Mouse (Mus musculus) CH12.LX (cell line): ENCODE measurements around the gene Ank3. TPM values are rescaled to one million over a fixed set of nuclear protein-coding genes. Genes with fewer than 3 reads are reported as not detected.

Experiments
- DNase-seq: peaks from one replicate; pipeline ENCODE4 v3.0.0-alpha.2; 2013; ENCODE audit errors: extremely low read depth
- H3K27ac ChIP-seq: 2 replicates; pipeline ENCODE4 v1.5.1; 2012; ENCODE audit warnings: low read depth, mild to moderate bottlenecking, control low read depth, moderate library complexity; ENCODE audit not compliant: insufficient read depth
- H3K27me3 ChIP-seq: replicated peaks from 2 replicates; pipeline ENCODE3; 2012; ENCODE audit warnings: inconsistent platforms
- H3K36me3 ChIP-seq, 2 experiments: replicated peaks in 1 of 2; 2 replicates each; pipeline versions ENCODE3 to v1.6.1; 2012; ENCODE audit warnings: inconsistent platforms in 1 of 2, low read length in 1 of 2, mild to moderate bottlenecking in 1 of 2, mixed read lengths in 1 of 2, moderate library complexity in 1 of 2; ENCODE audit not compliant: control insufficient read depth in 1 of 2, insufficient read depth in 1 of 2
- H3K4me1 ChIP-seq, 2 experiments: 2 replicates each; pipeline ENCODE4 v1.6.1; 2012; ENCODE audit warnings: inconsistent platforms in 1 of 2, moderate library complexity in 1 of 2; ENCODE audit not compliant: insufficient read depth in 2 of 2, control insufficient read depth in 1 of 2
- H3K4me2 ChIP-seq: 2 replicates; pipeline ENCODE4 v1.6.1; 2012; ENCODE audit warnings: low read depth, mild to moderate bottlenecking, control low read depth; ENCODE audit not compliant: poor library complexity, insufficient read depth, severe bottlenecking
- H3K4me3 ChIP-seq, 3 experiments: fragments of 150-350 bp in 1 of 3; sonication (generic) in 1 of 3; replicated peaks in 1 of 3; 2 replicates each; pipeline versions ENCODE3 to v1.5.1; 2011 to 2012; ENCODE audit warnings: low read depth in 2 of 3, low read length in 2 of 3, mild to moderate bottlenecking in 2 of 3, moderate library complexity in 2 of 3, control low read depth in 1 of 3, improper control_type of control experiment in 1 of 3, inconsistent platforms in 1 of 3, mixed read lengths in 1 of 3; ENCODE audit not compliant: poor library complexity in 1 of 3
- H3K79me2 ChIP-seq: replicated peaks from 2 replicates; pipeline ENCODE4 v1.6.1; 2012; ENCODE audit warnings: mild to moderate bottlenecking, moderate library complexity; ENCODE audit not compliant: control insufficient read depth, poor library complexity, insufficient read depth, severe bottlenecking; ENCODE audit errors: extremely low read depth
- H3K9ac ChIP-seq: 2 replicates; pipeline ENCODE4 v1.6.1; 2012; ENCODE audit warnings: low read depth, mild to moderate bottlenecking, control low read depth, moderate library complexity; ENCODE audit not compliant: insufficient read depth
- H3K9me3 ChIP-seq: replicated peaks from 2 replicates; pipeline ENCODE3; 2012; ENCODE audit warnings: low read length, inconsistent platforms, mixed read lengths
- CHD2 ChIP-seq: IDR thresholded peaks from 2 replicates; pipeline ENCODE4 v1.6.1; 2011; ENCODE audit warnings: low read length, improper control_type of control experiment
- CTCF ChIP-seq, 2 experiments: IDR thresholded peaks in 1 of 2; conservative IDR thresholded peaks in 1 of 2; 2 replicates each; pipeline ENCODE4 v1.5.1; 2011 to 2012; ENCODE audit warnings: low read depth in 2 of 2, low read length in 2 of 2, improper control_type of control experiment in 1 of 2, inconsistent platforms in 1 of 2, mild to moderate bottlenecking in 1 of 2, moderate library complexity in 1 of 2
- ETS1 ChIP-seq: conservative IDR thresholded peaks from 2 replicates; pipeline ENCODE4 v1.6.1; 2012; ENCODE audit warnings: low read depth, mild to moderate bottlenecking, inconsistent platforms, low read length, improper control_type of control experiment, moderate library complexity
- GABPA ChIP-seq: IDR thresholded peaks from 2 replicates; pipeline ENCODE4 v1.6.1; 2012; ENCODE audit warnings: low read depth, low read length, improper control_type of control experiment, inconsistent platforms; ENCODE audit not compliant: insufficient replicate concordance
- JUND ChIP-seq: conservative IDR thresholded peaks from 2 replicates; pipeline ENCODE4 v1.6.1; 2011; ENCODE audit warnings: low read depth, low read length, improper control_type of control experiment
- MEF2A ChIP-seq: IDR thresholded peaks from 2 replicates; pipeline ENCODE4 v1.6.1; 2014; ENCODE audit warnings: low read depth, mild to moderate bottlenecking, inconsistent platforms, low read length, improper control_type of control experiment, borderline replicate concordance
- MYC ChIP-seq: IDR thresholded peaks from 2 replicates; pipeline ENCODE4 v1.6.1; 2011; ENCODE audit warnings: low read depth, mild to moderate bottlenecking, improper control_type of control experiment, low read length
- NELFE ChIP-seq: IDR thresholded peaks from 2 replicates; pipeline ENCODE4 v1.6.1; 2011; ENCODE audit warnings: low read depth, low read length, improper control_type of control experiment
- NRF1 ChIP-seq: IDR thresholded peaks from 2 replicates; pipeline ENCODE4 v1.6.1; 2014; ENCODE audit warnings: low read depth, mild to moderate bottlenecking, inconsistent platforms, low read length, improper control_type of control experiment, moderate library complexity
- SIN3A ChIP-seq: IDR thresholded peaks from 2 replicates; pipeline ENCODE4 v1.6.1; 2012; ENCODE audit warnings: low read length, improper control_type of control experiment, inconsistent platforms
- SMC3 ChIP-seq: IDR thresholded peaks from 2 replicates; pipeline ENCODE4 v1.6.1; 2011; ENCODE audit warnings: low read depth, low read length, improper control_type of control experiment
- TBP ChIP-seq: conservative IDR thresholded peaks from 2 replicates; pipeline ENCODE4 v1.6.1; 2011; ENCODE audit warnings: low read depth, low read length, improper control_type of control experiment
- ZC3H11A ChIP-seq: IDR thresholded peaks from 2 replicates; pipeline ENCODE4 v1.6.1; 2012; ENCODE audit warnings: low read depth, mild to moderate bottlenecking, inconsistent platforms, low read length, improper control_type of control experiment
- ZKSCAN1 ChIP-seq: IDR thresholded peaks from 2 replicates; pipeline ENCODE4 v1.6.1; 2012; ENCODE audit warnings: low read depth, inconsistent platforms, low read length, improper control_type of control experiment, borderline replicate concordance
- ZMIZ1 ChIP-seq: IDR thresholded peaks from 2 replicates; pipeline ENCODE4 v1.6.1; 2012; ENCODE audit warnings: low read depth, mild to moderate bottlenecking, inconsistent platforms, low read length, improper control_type of control experiment
- ZNF384 ChIP-seq: IDR thresholded peaks from 2 replicates; pipeline ENCODE4 v1.6.1; 2012; ENCODE audit warnings: low read depth, low read length, improper control_type of control experiment, inconsistent platforms
- dilution Hi-C: fragments of 300-500 bp; cut with MboI; formaldehyde crosslinking; loops from 2 replicates; pipeline ENCODE4 v1.14.3; 2020; ENCODE audit warnings: low sequenced_read_pairs; ENCODE audit not compliant: extremely low pct_unique_long_range_greater_than_20kb, extremely low pct_ligation_motif_present
- in situ Hi-C: fragments of 300-500 bp; cut with MboI; formaldehyde crosslinking; loops from 3 replicates; pipeline ENCODE4 v1.14.3; 2019; ENCODE audit warnings: low sequenced_read_pairs, low pct_ligation_motif_present, low pct_unique_long_range_greater_than_20kb, mixed read lengths
- polyA plus RNA-seq: library from polyadenylated mRNA; unstranded; fragments of >175 nt; gene quantifications from 2 replicates; pipeline ENCODE4 v1.2.1, GENCODE M21; 2012; ENCODE audit warnings: low read depth; ENCODE audit not compliant: insufficient read length
- total RNA-seq, 2 experiments: library from RNA; depleted of rRNA; stranded (reverse); fragments of 300-350 nt in 1 of 2; fragments of >200 nt in 1 of 2; gene quantifications; 2 replicates each; pipeline ENCODE4 v1.2.3; 2012 to 2014

Ank3 gene
- total and polyA plus RNA-seq, 3 experiments: 4.7 to 8.3 (median 6.2) TPM

DNA sequence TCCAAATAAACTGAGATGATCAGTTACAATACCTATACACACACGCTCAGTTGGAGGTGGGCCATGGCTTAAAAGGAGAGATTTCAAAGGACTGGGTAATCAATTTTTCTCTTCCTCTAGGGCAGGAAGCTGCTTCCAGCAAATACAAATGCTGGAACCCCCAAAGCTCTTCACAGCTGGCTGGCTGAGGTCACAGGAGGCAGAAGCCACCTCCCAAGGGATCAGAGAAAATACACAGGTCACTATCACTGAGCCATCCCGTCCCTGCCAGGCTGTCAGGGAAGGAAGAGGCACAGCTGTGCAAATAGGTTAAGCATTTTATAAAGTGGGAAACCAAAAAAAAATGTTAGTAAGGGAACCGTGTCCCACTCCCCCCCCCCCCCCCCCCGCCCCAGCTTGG lies 251.5 kb downstream of the Ank3 start:
- H3K27ac ChIP-seq: no peak overlapping the region
- H3K4me3 ChIP-seq: no peak overlapping the region
- no peak for TF ChIP-seq ZMIZ1
- 0 out of 2 replicates have a peak, but pooled peaks have one; percentile 22 for TF ChIP-seq ETS1
- peaks cover 6 to 59% of the 10 kb centered on the region in 2 experiments; a peak in 3 of 4 replicates for H3K4me1 ChIP-seq
- H3K9ac ChIP-seq: no peak overlapping the region
- dilution Hi-C loops (no loop called here), in situ Hi-C loops (loop anchor here (5.0 to 25.0 kb wide), 2 partner anchors 198 to 637 kb away; no protein-coding TSS in a partner anchor)
- peak; percentile 29 for DNase-seq
- H3K4me2 ChIP-seq: no peak overlapping the region; the same call in 1 of the 2 replicates
- H3K27me3 ChIP-seq: no peaks in the 10 kb centered on the region
- no peaks in the 10 kb centered on the region for H3K79me2 ChIP-seq
- no peaks in the 10 kb centered on the region for H3K9me3 ChIP-seq
- H3K36me3 ChIP-seq: peaks cover 0 to 16% of the 10 kb centered on the region in 2 experiments

DNA sequence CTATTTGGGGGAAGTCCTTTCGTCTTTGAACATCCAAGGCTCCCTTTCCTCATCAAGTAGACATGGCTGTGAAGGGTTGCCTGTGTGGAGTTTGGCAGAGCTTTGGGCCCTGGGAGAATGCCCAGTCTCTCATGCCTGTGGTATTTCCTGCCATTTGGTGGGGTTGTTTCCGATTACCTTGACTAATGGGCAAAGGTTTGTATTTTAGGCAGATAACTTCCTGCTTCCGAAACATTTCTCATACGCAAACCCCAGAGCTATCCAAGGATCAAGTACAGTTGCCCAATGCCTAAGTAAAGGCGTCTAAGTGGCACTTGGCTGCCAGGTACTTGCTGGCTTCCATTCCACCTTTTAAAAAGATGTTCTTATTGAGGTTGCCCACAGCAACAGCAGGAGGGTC lies 254.1 kb downstream of the Ank3 start:
- in situ Hi-C loops (loop anchor here (5.0 to 25.0 kb wide), 2 partner anchors 200 to 635 kb away; no protein-coding TSS in a partner anchor), dilution Hi-C loops (no loop called here)
- TF ChIP-seq SMC3 (no peak), ZC3H11A (no peak), NELFE (no peak), JUND (no peak), NRF1 (no peak), CTCF (conservative IDR thresholded peaks at IDR 0.05 in 1 of 2, IDR thresholded peaks at IDR 0.05 in 1 of 2; ENCODE audit: low read depth in 2 of 2, low read length in 2 of 2) (no peak), MYC (no peak), ZKSCAN1 (no peak), GABPA (no peak), MEF2A (no peak)
- Histone ChIP-seq H3K4me1 (peaks cover 2 to 49% of the 10 kb centered on the region in 2 experiments; a peak in 2 of 4 replicates), H3K9ac (no peak overlapping the region), H3K36me3 (no peaks in the 10 kb centered on the region), H3K4me2 (no peak overlapping the region), H3K4me3 (no peak overlapping the region), H3K27ac (no peak overlapping the region), H3K9me3 (no peaks in the 10 kb centered on the region), H3K79me2 (no peaks in the 10 kb centered on the region), H3K27me3 (no peaks in the 10 kb centered on the region)
- no peak for DNase-seq

DNA sequence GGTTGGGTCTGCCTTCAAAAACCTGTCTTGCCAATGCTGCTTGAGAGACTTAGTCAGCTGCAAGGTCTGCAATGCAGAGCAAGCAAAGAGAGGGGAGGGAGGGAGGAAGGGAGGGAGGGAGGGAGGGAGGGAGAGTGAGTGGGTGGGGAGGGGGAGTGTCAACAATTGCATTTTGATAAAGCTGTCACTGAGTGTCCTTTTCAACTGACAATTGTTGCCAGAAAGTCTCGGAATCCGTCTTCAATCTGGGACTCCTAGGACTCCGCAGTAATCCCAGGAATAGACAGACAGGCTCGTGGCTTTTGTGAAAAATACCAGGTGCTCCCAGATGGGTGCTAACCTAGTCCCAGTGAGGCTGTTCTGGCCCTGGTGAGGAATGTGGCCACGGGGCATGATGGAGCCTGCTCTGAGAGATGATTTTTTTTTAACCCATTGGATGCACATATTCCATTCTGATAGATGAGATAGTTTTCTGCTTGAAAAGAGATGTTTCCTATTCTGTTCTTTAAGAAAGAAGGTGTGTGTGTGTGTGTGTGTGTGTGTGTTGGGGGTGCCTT lies 254.6 kb downstream of the Ank3 start:
- Histone ChIP-seq H3K4me3 (no peak overlapping the region), H3K79me2 (no peaks in the 10 kb centered on the region), H3K27ac (no peak overlapping the region), H3K9ac (no peak overlapping the region), H3K27me3 (no peaks in the 10 kb centered on the region), H3K4me2 (no peak overlapping the region), H3K4me1 (peaks cover 2 to 49% of the 10 kb centered on the region in 2 experiments; a peak in 2 of 4 replicates), H3K9me3 (no peaks in the 10 kb centered on the region), H3K36me3 (no peaks in the 10 kb centered on the region)
- dilution Hi-C loops (no loop called here), in situ Hi-C loops (loop anchor here (5.0 to 25.0 kb wide), 2 partner anchors 201 to 634 kb away; no protein-coding TSS in a partner anchor)
- TF ChIP-seq SIN3A (no peak), TBP (no peak), JUND (no peak), CHD2 (no peak), ZKSCAN1 (no peak), ZNF384 (no peak)
- DNase-seq: no peak
